Comparison of ENCODE assay signal across 8 mouse cellular contexts in genomic region chr10:81069836-81070235, GRCm38 (mm10). TPM values are rescaled to one million over a fixed set of nuclear protein-coding genes. Genes with fewer than 3 reads are reported as not detected.
DNase-seq lines count a peak whose midpoint lies in the region; ATAC-seq lines count a peak whose summit lies in the region.

Gene Thop1, plus strand, starts transcription at chr10:81070035.

- peak within 1 kb of the TSS; percentile 70 for H3K4me2 ChIP-seq in hindbrain, embryonic 15.5 days

- peak; percentile 98 for DNase-seq in T-cell, adult 2 months (ENCODE audit: low spot score)
- peak; percentile 98 for DNase-seq in cerebellum, postnatal 36 days
- peak; percentile 95 to 98 for DNase-seq in frontal cortex, postnatal 36 days (ENCODE audit: low spot score in 2 of 2)
- DNase-seq in left cerebral cortex, adult 11 months (ENCODE audit: low spot score) = peak; percentile 97
- peak; percentile 98 to 99 for DNase-seq in lung, postnatal 4 days
- peak; percentile 99 for DNase-seq in retina, postnatal 7 days (ENCODE audit: low read depth, low spot score)
- DNase-seq in urinary bladder, adult 2 months (ENCODE audit: low spot score) = peak; percentile 80

- peaks cover 16% of the 10 kb centered on the region for H3K36me3 ChIP-seq in hindbrain, embryonic 15.5 days

- WGBS in hindbrain, embryonic 15.5 days = under 1% methylated on average over 35 of the region's 35 CpGs

- no peaks in the 10 kb centered on the region for H3K9me3 ChIP-seq in hindbrain, embryonic 15.5 days

- peak within 1 kb of the TSS; percentile 82 for H3K9ac ChIP-seq in hindbrain, embryonic 15.5 days

- ATAC-seq in hindbrain, embryonic 15.5 days (ENCODE audit: low FRiP score, low read depth) = peak; percentile 97

- H3K4me3 ChIP-seq in hindbrain, embryonic 15.5 days = peak within 1 kb of the TSS; percentile 80

- H3K27me3 ChIP-seq in hindbrain, embryonic 15.5 days = no peaks in the 10 kb centered on the region

- H3K4me1 ChIP-seq in hindbrain, embryonic 15.5 days (replicated peaks) = peaks cover 24% of the 10 kb centered on the region

- H3K27ac ChIP-seq in hindbrain, embryonic 15.5 days (replicated peaks) = peak within 1 kb of the TSS; percentile 74

RNA-seq across cellular contexts. Expression of gene Thop1, which starts in this region (rescaled TPM):
- 51.2 and 51.3 TPM in 2 replicates for polyA plus RNA-seq in hindbrain, embryonic 15.5 days (2015; fragmentation: Nextera tagmentation; extraction: Ambion mirVana)
- polyA plus RNA-seq in urinary bladder, adult 2 months (2012; rRNA removed) = 21.7 and 22.7 TPM in 2 replicates

Comparison
In these comparisons a context has a peak if more than half of its experiments do, and no peak if none do; other contexts are left out.
1. Peak in every context shown above with its lines: DNase-seq, ATAC-seq, H3K4me3 ChIP-seq and H3K27ac ChIP-seq.